Mouse (Mus musculus): Measurements from ENCODE around the gene Shisa5.
A peak's percentile ranks its signal among the peaks of the same experiment; 100 is the strongest.

The Shisa5 gene

DNA sequence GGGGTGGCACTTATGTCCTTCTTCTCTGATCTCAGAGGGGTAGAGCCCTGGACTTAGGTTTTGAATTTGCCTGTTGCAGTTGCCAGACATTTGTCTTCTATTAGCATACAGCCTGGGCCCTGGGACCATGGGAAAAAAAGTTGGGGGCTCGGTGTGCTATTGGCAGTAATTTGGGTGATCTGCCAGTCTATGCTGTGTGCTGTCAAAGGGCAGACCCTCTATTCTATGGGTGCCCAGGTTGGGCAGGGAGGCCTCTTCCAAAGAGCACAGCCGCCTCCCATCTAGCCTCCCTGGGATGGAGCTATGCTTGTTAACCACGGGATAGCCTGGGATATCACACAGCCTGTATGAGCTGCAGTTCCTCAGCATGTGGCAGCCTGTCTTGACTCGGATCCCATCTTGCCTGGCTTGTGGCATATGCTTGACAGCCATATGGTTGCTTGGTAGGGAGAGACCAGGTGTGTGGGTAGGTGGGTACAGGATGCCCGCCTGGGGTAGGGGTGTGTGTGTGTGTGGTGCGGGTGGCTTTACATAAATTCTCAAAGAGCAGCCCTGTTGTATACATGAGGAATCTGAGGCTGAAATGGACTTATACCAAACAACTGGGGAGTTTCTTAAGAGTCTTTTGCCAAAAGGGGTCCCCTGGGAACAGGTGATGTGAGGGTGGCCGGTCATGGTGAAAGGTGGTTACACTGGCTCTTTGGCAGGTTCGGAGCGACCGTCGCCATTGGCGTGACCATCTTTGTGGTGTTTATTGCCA, 17.1 kb downstream of the Shisa5 start:
- no peak for DNase-seq

DNA sequence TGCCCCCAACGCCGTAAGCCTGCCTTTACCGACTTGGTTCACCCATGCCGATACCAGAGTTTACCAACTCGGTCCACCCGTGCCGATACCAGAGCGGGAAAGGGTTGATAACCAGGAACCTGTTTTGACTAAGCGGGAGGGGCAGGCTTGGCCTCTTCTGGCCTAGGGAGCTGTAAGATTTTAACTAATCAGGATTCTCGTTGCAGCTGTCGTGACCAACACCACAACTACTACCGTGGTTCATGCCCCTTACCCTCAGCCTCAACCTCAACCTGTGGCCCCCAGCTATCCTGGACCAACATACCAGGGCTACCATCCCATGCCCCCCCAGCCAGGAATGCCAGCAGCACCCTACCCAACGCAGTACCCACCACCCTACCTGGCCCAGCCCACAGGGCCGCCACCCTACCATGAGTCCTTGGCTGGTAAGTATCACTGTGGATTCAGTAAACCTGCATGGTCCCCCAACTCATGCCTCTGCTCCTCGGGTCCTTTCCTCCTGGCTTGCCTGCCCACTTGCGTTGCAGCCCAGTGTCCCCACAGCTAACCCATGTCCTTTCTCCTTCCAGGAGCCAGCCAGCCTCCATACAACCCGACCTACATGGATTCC, 17.8 kb downstream of the Shisa5 start:
- no peak for DNase-seq

DNA sequence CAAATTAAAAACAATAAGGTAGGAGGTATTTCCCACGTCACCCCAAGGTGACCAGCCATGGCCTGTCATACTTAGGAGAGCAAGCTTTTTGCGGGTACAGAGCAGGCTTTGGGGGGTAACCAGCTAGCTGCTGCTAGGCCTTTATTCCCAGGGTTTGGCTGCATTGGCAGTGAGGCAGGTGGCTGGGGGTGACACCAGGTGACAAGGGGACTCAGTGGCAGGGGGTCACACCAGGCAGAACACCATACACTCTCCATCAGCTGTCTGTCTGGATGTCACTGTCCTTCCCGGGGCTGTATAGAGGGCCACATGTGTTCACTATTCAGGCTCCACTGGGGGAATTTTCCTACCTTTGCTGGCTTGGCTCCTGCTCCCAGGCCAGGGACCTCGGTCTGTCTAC, 18.6 kb downstream of the Shisa5 start:
- no peak for DNase-seq

DNA sequence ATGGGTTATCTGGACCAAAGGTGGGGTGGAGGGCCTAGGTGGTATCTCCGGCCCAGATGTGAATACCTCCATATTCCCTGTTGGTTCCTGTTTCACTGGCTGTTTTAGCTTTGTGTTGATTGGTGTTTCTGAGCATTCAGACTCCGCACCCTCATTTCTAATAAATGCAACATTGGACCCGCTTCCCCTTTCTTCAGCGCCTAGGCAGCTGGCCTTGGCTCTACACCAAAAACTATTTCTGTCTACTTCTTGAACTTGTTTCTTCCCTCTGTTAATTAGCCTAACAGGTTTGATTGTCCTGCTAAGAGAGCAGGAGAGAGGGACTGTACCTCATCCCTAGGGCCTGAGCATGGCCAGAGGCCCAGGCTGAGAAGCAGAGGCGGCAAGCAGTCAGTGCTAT, 19.2 kb downstream of the Shisa5 start:
- DNase-seq: no peak

DNA sequence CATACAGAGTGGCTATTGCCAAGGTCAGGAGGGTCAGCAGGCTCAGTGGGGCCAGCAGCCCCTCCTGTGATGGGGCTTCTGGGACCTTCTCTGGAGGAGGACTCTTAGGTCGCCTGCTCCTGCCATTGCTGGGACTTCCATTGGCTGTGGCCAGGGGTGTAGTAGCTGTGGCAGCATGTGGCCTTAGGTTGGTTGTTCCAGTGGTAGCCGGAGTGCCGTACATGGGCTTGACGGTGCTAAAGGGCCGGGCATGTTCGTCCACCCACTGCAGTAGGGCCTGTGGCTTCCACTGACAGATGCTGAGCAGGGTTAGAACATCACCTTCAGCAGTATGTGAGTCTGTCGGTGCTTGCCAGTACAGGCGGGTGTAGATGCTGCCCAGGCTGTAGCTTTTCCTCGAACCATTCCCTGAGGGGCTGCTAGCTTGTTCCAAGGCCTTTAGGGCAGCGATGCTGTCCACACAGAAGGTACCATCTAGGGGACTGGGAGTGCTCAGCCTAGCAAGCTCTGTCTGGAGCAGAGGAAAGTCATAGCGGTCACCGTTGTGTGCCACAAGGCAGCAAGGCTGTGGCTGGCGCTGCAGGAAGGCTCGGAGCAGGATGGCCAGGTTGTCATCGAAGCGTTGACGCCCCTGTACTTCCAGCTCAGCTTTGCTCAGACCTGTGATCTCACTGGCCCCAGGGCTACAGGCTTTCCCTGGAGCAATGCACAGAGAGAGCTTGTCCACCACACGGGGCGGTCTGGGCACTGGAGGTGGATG, 19.8 kb downstream of the Shisa5 start:
- DNase-seq: no peak

DNA sequence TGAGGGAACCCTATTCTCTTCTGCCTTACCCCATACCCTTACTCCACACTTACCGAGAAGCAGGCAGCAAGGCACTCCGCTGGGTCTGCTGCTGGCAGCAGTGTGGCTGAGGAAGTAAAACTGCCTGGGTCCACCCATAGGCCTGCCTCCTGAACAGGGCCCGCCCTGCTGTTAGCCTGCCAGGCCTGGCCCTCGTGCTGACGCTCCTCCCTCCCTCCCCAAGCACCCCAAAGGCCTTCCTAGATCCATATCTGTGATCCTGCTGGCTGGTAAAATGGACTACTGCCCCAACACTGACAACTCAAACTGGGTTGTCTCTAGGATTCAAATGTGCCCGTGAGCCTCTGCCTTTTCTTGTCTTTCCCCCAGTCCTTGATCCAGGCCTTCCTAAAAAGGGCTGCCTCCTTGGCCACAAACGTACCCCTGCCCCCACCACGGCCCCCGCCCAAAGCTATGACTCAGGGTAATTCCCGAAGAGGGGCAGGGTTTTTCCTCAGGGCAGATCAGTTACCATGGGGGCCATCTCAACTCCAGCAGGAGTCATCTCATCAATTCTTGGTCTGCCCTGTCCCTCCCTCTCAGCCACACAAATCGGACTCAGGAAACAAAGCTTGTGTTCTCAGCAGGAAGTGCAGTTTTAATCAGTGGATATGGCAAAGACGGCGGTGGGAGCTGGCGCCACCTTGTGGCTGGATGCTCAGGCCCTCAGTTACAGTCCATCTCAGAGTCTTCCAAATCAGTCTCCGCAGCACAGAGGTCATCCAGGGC, 21.0 kb downstream of the Shisa5 start, which contains the start of gene Trex1:
Gene Trex1 (minus strand): TSS at position 599 of the 768 bp plus-strand sequence.
- DNase-seq: peak; percentile 86

DNA sequence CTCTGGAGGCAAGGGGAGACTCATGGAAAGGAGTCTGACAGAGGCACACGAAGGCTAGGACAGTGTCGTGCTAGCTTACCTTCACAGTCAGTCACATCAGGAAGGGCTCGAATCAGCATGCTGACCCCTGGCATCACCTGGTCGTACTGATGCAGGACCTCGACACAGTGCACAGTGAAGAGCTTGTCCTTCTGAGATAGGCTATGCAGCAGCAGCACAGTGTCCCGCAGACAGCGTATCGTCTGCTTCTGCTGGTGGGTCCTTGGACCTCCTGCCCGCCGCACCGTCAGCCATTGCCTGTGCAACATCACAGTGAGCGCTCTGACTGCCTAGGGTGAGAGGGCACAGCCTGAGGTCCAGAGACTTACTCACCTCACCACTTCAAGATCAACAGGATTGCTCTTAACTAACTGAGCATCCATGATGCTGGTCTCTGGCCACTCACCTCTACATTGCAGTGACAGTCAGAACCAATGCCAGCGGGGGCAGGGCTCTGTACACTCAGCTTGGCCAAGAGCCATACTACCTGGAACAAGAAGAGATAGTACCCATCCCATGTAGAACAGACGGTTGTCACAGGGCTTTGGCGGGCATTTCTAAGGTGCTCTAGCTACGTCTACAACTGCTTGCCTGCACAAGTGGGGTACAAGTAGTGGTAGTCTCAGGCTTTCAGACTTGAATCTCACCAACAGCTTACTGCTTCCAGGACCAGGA, 22.0 kb downstream of the Shisa5 start:
- DNase-seq: no peak

DNA sequence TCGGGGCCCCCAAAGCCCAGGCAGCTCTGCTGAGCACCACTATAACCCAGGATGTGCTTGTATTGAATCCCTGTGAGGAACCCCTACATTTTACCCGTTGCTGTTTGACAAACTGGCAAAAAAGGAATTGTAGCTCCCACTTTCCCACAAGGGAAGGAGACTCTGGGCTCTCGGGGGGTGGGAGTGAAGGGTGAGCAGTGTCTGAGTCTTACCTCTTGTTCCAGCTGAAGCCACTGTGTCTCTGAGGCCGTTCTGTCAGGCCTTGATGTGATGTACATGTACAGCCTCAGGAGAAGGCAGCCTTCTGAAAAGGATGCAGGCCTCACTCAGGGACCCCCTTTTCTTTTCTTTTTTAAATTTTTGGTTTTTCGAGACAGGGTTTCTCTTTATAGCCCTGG, 22.5 kb downstream of the Shisa5 start:
- no peak for DNase-seq

DNA sequence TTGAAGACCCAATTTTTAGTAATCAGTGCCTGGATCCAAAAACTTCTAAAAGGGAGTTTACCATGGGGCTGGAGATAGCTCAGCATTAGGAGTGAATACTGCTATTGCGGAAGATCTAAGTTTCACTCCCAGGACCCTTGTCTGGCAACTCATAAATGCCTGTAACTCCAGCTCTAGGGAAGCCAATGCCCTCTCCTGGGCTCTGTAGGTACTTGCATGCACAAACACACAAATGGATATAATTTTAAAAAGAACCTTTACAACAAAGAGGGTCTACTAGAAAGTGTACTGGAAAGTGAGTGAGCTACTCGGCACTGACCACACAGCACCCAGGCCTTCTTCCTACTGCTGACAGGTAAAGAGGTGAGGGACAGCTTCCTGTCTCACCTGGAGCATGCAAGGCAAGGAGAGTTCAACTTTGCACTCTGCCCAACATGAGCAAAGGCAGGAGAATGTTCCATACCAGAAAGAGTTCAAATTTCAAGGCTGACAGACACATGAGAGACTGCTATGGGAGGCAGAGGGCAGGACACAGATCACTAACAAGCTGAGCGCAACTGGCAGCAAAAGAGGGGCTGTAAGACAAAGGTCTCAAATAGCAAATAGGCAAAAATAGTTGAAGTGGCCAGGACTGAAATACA, 29.9 kb downstream of the Shisa5 start:
- DNase-seq: no peak

DNA sequence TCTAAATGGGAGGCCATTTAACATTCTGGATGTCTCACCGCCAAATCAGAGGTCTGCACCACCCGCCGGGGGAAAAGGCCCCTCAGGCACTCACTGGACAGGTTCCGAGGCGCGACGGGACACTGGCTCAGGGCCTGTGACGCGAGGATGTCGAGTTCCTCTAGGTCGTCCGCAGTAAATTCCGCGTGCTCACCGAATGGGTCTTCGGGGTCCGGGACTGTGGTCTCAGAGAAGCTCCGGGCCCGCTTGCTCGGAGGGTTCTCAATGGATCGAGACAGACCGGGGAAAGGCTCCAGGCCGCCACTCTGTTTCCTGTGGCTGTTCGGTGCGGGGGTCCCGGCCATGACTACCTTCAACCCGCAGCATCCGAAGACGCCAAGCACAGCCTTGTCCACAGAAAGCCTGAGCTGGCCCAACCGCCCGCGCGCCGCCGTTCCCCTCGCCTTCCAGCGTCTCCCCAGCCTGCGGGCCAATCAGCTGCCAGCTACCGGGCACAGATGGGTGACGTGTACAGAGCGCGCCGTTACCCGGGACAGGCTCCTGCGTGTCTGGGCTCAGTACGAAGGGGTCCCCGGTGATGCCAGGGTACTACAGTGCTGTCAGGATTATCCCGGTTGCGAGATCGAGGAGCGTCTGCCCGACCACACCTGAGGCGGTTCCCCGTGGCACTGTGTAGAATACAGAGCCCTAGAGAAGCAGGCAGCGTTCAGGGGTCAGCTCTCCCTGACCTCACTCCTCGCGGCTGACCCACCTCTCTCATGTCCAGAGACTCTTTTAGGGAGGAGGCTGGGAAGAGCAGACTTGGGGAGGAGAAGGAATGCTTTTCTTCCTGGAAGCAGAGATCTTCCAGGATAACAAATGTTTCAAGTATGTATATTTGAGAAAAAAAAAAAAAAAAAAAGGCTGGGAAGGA, 35.6 kb downstream of the Shisa5 start, which contains the start of gene Atrip:
Gene Atrip (minus strand): TSS at position 464 of the 913 bp plus-strand sequence.
- DNase-seq: peak; percentile 95

DNA sequence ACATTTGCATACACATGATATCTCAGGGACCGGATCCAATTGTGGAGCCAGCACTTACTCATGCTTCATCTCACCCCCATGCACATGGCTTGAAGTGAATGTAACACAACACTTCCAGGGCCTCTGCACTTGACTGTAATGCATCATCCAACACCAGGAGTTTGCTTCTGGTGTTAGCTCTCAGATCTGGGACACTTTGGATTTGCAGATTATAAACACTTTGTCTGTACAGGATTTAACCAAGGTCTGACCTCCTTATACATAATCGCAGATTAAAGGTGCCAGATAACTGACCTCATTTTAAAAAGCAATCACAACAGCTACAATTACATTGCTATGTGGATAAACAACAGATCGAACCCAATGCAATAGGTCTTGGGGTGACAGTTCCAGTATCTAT, 42.2 kb downstream of the Shisa5 start:
- no peak for DNase-seq

DNA sequence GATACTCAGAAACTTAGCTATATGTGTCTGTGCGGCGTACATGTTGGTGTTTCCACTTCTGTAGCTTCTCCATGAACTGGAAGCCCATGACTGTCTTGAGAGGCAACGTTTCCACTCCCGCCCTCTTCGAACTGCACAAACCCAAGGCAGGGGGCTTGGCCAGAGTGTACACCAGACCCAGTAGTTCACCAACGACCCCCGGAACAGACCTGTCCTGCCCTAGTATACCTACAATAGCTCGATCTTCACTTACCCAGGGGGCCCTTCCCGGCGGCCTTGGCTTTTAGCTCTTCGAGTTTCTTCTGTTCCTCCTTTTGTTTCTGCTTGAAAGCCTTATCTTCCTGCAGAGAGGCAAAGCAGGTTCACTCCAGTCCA, 43.4 kb downstream of the Shisa5 start:
- no peak for DNase-seq

DNA sequence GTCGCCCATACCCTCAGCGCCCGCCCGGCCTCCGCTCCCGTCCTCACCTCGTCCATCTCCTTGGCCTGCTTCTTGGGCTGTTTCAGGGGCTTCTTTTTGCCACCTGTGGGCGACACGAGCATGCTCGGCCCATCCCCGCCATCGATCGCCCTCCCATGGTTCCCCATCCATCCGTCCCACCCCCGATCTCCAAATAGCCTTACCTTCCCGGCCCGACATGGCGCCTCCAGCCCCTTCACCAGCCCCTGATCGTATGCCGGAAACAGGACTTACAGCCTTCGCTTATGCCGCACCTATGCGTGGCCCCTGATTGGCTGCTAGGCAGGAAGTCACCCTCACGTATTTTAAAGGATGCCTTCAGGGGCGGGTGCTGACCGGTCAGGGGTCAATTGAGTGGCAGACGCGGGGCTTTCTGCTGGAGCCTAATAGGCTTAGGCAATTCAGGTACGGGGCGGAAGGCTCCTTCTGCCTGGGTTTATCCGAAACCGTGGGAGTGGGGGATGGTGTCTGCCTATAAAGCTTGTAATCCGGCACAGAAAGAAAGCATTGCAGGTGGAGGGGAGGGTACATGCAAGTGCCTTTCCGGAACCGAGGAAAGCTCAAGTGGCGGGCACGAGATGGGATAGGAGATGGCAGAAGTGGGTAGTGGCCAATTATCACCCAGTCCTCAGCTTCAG, 43.9 kb downstream of the Shisa5 start, which contains the start of the genes Ccdc51 and Tma7:
Gene Ccdc51 (plus strand): TSS at position 370 of the 677 bp plus-strand sequence.
Gene Tma7 (minus strand): TSS at position 464 of the 677 bp plus-strand sequence.
- DNase-seq: peak; percentile 90

DNA sequence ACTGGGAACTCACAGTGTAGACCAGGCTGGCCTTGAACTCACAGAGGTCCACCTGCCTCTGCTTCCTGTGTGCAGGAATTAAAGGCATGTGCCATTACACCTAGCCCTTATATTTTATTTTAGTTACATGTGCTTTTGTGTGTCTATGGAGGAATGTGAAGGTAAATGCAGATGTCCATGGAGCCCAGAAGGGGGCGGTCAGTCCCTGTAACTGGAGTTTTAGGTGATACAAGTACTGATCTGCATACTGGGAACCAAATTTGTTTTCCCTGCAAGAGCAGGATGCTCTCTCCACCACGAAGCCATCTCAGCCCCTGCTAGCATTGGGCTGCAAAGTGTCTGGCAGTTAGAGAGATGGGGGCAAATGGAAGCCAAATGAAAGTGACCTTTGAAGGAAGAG, 46.6 kb downstream of the Shisa5 start:
- DNase-seq: no peak

DNA sequence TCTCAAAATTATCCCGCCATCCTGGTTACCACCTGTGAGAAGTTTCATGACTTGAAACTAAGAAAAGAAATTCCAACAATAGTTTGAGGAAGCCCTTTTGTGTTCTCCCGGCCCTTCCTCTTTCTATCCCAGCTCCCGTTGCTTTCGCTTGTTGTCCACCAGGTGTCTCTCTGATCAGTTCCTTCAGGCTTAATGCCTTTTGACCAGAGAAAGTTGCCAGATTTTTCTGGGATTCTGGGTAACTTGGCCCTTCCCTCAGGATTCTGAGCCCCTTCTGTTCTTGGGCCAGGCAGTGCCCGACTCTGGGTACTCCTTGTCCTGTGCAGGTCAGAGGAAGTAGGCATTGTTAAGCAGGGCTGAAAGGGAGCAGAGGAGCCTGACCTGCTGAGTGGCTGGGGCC, 49.6 kb downstream of the Shisa5 start:
- DNase-seq: no peak

DNA sequence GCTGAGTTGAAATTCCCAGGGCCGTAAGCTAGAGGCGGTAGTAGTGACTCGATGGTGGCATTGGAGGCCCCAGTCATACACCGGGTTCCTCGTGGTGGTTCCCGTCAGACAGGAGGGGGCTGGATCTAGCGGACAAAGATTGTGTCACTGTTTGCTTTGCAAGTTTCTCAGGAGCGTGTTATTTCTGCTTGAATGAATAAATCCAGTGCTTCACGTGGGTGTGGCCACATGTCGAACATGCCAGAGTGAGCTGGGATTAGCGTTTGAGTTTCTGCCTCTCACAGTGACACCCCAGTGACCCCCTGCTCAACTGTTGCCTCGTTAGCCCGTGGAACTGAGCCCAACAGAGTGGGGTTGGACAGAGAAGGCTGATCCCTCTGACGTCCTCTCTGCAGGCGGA, 52.1 kb downstream of the Shisa5 start:
- no peak for DNase-seq

DNA sequence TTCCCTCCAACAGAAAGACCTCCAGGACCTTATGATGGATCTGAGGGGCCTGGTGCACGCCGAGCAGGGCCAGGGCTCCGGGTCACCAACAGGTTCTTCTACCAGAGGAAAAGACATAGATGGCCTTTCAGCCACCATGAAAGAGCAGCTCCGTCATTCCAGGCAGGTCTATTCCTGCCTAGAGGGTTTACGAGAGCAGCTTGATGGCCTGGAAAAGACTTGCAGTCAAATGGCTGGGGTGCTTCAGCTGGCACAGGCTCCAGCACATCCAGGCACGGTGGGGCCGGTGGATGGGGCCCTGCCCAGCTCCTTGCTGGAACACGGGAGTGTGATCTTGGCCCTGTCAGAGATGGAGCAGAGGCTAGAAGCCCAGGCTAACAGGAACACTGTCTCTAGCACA, 53.4 kb downstream of the Shisa5 start:
- DNase-seq: no peak

DNA sequence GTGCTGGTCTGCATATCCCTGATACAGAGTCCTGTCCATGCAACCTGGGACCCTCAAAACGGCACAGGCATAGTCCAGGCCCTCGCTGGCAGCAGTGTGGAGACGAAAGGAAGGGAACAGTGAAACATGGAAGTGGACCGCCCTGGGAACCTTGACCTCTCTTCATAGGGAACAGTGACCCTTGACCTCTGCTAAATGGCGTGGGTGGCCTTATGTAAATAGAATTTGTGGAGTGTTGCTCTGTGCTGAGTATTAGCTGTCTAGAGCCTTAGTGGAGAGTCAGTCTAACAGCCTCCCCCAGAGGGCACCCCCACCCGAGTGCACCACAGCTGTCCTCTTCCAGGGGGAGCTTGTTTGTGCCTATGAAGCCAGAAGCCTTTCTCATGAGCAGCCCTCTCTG, 54.4 kb downstream of the Shisa5 start:
- no peak for DNase-seq

DNA sequence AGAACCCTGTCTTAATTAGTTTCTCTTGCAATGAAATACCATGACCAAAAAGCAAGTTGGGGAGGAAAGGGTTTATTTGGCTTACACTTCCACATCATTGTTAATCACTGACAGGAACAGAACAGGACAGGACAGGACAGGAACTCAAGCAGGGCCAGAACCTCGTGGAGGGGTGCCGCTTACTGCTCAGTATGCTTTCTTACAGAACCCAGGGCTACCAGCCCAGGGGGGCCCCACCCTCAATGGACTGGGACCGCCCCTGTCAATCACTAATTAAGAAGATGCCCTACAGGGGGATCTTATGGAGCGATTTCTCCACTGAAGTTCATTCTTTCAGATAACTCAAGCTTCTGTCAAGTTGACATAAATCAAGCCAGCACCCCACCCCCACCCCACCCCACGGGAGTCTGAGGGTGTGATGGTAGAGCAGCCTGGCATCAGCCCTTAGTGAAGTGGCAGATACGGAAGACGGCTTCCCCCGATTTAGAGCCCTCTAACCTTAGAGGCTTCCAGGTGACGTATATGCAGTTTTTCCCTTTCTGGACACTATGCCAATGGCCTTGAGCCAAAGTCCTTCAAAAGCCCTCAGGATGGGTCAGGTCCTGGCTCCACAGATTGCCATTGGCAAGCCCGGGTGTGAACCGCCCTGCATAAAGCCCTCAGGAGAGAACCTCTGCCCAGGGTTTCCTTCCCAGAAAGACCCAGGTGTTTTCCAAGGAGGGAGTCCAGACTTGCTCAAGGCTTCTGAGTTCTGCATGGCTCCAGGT, 55.6 kb downstream of the Shisa5 start:
- no peak for DNase-seq

Measured in right cerebral cortex, postnatal 25 days (tissue).